Mouse (Mus musculus): ENCODE measurements around the gene Fgf14.

GRCm38 (mm10) chr14:124634881-124635280, 42.0 kb downstream of the Fgf14 start:
- TF ChIP-seq CTCF (IDR thresholded peaks at IDR 0.05 in 2 of 3, conservative IDR thresholded peaks at IDR 0.05 in 1 of 3; ENCODE audit: control insufficient read depth in 1 of 3, insufficient read depth in 1 of 3, low read depth in 2 of 3, low read length in 3 of 3, poor library complexity in 1 of 3, severe bottlenecking in 1 of 3) (no peak), TCF12 (IDR thresholded peaks at IDR 0.05; ENCODE audit: low read depth, low read length) (no peak), RCOR1 (IDR thresholded peaks at IDR 0.05; ENCODE audit: low read depth, low read length) (no peak), TAL1 (IDR thresholded peaks at IDR 0.05; ENCODE audit: low read length) (no peak), ZC3H11A (IDR thresholded peaks at IDR 0.05; ENCODE audit: low read depth, low read length) (no peak), EP300 (IDR thresholded peaks at IDR 0.05; ENCODE audit: low read depth in 1 of 2, low read length in 2 of 2) (no peak)

All from MEL (cell line).